Mouse (Mus musculus) myocyte (in vitro differentiated cells): Measurements from ENCODE around the gene Vapb.

Experiments
- CEBPB ChIP-seq: IDR thresholded peaks from 2 replicates; pipeline ENCODE4 v1.6.1; 2011; ENCODE audit warnings: mild to moderate bottlenecking, moderate library complexity; ENCODE audit not compliant: poor library complexity, insufficient read depth, severe bottlenecking
- POLR2A ChIP-seq: IDR thresholded peaks from one replicate; pipeline ENCODE4 v1.6.1; 2011; ENCODE audit warnings: low read depth, mild to moderate bottlenecking, control low read depth, moderate library complexity; ENCODE audit not compliant: insufficient read length
- TCF12 ChIP-seq: IDR thresholded peaks from one replicate; pipeline ENCODE4 v1.6.1; 2011; ENCODE audit warnings: mild to moderate bottlenecking, control low read depth; ENCODE audit not compliant: poor library complexity, insufficient read depth, severe bottlenecking
- TCF3 ChIP-seq: IDR thresholded peaks from one replicate; pipeline ENCODE4 v1.6.1; 2011; ENCODE audit warnings: low read depth, control low read depth; ENCODE audit not compliant: insufficient read length
- USF1 ChIP-seq: IDR thresholded peaks from one replicate; pipeline ENCODE4 v1.6.1; 2011; ENCODE audit warnings: low read depth, mild to moderate bottlenecking, control low read depth, moderate library complexity

DNA sequence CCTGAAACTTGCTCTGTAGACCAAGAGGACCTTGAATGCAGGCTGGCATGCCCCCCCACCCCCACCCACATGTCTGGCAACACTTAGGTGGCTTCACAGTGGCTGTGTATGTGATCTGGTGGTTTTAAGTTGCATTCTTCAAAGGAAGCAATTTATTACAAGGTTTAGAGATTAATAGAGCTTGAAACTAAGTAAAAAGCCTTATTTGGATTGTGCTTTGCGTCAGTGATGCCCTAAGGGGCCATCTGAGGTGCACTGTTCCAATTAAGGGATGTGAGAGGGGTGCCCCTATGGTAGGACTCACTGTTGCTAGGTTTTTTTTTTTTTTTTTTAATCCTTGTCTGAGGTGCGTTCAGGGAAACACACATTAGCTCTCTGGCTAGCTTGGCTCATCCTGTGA is 2.9 kb upstream of the Vapb start:
- TF ChIP-seq USF1 (no peak), CEBPB (no peak), TCF12 (no peak), POLR2A (no peak), TCF3 (no peak)
